Mouse (Mus musculus) left cerebral cortex, adult 2 months (tissue): ENCODE results near the gene Ramp2. TPM values are rescaled to one million over a fixed set of nuclear protein-coding genes. Genes with fewer than 3 reads are reported as not detected.

Experiments used
- DNase-seq, 2 experiments: peaks; one replicate each; pipeline ENCODE4 v3.0.0; 2021 to 2022; ENCODE audit warnings: low spot score in 2 of 2, mixed read lengths in 1 of 2; ENCODE audit errors: extremely low spot score in 1 of 2
- H3K27ac ChIP-seq: fragments of 200-600 bp; 2 replicates; pipeline ENCODE4 v1.8.1; 2022
- H3K4me3 ChIP-seq: fragments of 200-600 bp; 2 replicates; pipeline ENCODE4 v1.8.1; 2022
- CTCF ChIP-seq: fragments of 200-600 bp; IDR thresholded peaks from 2 replicates; pipeline ENCODE4 v1.8.1; 2022; ENCODE audit warnings: antibody characterized with exemption, mild to moderate bottlenecking, moderate library complexity
- intact Hi-C: fragments of 180-260 bp; cut with DNase I; formaldehyde crosslinking; loops from one replicate; pipeline ENCODE4 v1.15.1; 2025
- long read RNA-seq, 2 experiments: library from polyadenylated mRNA; stranded (forward); transcript quantifications; one replicate each; pipeline ENCODE4 v2.0.0; 2021; ENCODE audit warnings: borderline mapping rate in 2 of 2
- total RNA-seq, 2 experiments: library from RNA; stranded (reverse); gene quantifications; 2 replicates each; pipeline ENCODE4 v1.2.3; 2021

The Ramp2 gene
- total RNA-seq, result 10 to 100 TPM; 35.7 to 40.8 TPM
- long read RNA-seq, experiment 1, transcript Ramp2-204 (4 exons, 1,178 nt), result major isoform, 13 of 19 reads
- long read RNA-seq, experiment 1, partial matches to known transcripts, result 1 of 19 reads
- long read RNA-seq, experiment 1, other reads (novel, unspliced or antisense), result 3 of 19 reads
- long read RNA-seq, experiment 2, transcript Ramp2-204 (4 exons, 1,178 nt), result major isoform, 12 of 18 reads
- long read RNA-seq, experiment 2, partial matches to known transcripts, result 1 of 18 reads
- long read RNA-seq, experiment 2, other reads (novel, unspliced or antisense), result 3 of 18 reads

DNA sequence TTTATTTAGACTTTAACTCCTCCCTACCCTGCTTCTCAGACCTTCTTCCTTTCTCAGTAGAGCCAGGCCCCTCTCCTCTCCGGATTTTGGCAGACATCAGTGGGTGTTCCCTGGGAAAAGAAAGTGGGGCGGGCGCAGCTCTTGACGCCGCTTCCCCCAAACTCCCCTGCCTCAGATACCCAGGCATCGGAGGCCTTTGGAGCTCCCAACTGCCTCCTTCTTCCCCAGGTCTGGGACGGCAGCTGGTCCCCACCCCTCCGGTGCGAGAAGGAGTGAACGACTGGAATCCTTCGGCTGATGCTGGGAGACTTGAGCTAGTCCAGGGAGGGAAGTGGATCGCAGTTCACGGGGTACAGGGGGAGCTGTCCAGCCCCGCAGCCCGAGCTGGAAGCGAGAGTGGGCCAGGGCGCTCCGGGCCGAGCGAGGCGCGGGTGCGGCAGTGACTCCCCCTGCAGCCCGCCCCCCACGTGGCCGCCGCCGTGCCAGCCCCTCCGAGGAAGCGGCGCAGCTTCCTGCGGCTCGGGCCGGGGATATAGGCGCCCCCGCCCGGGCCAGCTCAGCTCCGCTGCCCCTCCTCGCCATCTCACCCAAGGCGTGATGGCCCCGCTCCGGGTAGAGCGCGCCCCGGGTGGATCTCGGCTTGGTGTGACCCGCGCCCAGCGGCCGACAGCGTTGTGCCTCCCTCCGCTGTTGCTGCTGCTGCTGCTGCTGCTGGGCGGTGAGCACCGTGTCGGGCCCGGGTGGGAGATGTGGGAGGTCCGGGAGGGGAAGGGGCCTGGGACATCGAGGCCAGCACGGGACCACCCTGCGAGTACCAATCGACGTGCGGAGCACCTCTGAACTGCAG is at the start of gene Ramp2:
Gene Ramp2 (plus strand): TSS at position 174 of the 847 bp plus-strand sequence.
- DNase-seq, result peak; percentile 42 to 52
- intact Hi-C loops, result no loop called here
- no peak; the same call in 1 of the 2 replicates for TF ChIP-seq CTCF
- Histone ChIP-seq H3K27ac (peak within 1 kb of the TSS; percentile 76), H3K4me3 (peak within 1 kb of the TSS; percentile 60)

DNA sequence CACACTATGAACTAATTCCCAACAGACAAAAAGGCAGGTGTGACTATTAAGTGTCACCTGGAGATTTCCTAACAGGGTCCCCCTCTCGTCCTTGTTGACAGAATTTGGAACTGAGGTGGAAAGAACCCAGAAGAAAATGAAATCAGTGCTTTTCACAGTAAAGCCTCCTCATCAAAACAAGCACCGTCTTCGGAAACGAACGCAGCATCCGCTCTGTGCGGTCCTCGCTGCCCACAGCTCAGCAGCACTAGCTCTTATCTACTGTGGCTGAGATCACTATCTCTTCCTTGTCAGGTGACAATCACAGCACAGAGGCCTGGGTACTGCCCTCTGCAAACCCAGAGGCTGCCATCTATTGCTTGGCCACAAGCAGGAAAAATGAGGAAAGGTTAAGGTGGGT is 49.7 kb upstream of the Ramp2 start:
- no peak overlapping the region for H3K4me3 ChIP-seq
- TF ChIP-seq CTCF, result no peak
- intact Hi-C loops, result no loop called here
- no peak for DNase-seq
- no peak overlapping the region for H3K27ac ChIP-seq

DNA sequence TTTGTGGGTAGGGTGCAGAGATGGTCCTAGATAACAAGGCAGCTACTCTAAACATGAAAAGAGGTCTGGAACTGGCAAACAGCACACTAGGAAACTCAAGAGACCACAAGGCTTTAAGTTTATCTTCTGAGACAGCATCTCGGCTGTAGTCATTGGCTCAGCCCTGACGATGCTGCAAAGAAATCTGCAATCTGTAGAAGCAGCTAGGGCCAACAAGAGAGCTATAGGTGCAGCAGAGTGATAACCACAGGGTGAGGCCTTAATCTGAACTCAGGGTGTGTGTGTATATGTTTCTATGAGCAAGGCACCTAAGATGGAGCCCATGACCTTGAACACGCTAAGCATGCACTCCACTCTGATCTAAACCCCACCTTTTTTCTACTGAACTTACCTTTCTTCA is 46.3 kb upstream of the Ramp2 start:
- no peak for TF ChIP-seq CTCF
- no peak overlapping the region for H3K4me3 ChIP-seq
- intact Hi-C loops, result no loop called here
- no peak overlapping the region for H3K27ac ChIP-seq
- no peak for DNase-seq

DNA sequence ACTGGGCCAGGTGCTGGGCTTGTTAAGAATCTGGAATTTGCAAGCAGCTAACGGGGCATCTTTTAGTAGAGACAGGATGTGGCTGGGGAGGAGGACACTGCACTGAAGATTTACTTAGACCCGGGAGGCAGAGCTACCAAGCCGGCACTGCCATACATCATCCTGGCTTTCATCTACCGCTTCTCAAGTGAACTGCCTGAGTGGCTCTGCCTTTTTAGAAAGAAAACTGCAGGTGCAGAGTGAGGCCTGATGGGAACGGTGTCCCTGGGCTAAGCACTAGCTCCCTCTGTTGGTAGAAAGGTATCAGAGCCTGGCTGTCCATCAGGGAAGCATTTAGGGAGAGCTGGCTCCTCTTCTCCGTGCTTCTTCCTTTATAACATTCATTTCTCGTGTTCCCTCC is 44.8 kb upstream of the Ramp2 start:
- peak; percentile 88 for TF ChIP-seq CTCF
- DNase-seq, result peak in 1 of 2 experiments; percentile 37
- intact Hi-C loops, result no loop called here
- H3K4me3 ChIP-seq, result no peak overlapping the region
- peak overlapping the region; percentile 48; the same call in 1 of the 2 replicates for H3K27ac ChIP-seq

DNA sequence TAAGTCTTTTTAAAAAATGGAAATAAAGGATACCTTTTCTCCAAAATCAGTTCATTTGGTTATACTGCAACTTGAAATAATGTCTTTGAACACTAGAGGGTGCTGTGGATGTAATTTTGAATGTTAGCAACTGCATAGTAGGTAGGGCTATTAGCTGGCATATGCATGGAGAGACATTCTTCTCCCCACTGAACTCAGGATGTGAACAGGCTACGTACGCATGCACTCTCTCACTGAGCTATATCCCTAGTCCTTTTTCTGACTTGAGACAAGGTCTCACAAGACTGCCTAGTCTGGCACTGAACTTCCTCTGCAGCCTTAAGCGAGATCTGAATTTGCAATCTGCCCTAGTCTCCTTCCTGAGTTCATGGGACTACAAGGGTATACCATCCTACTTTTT is 33.9 kb upstream of the Ramp2 start:
- H3K27ac ChIP-seq, result no peak overlapping the region
- H3K4me3 ChIP-seq, result no peak overlapping the region
- intact Hi-C loops, result loop anchor here (1.0 to 5.0 kb wide), 3 partner anchors 36 to 185 kb away; partner anchors contain the start of gene Becn1
- no peak for DNase-seq
- peak; percentile 79 for TF ChIP-seq CTCF

DNA sequence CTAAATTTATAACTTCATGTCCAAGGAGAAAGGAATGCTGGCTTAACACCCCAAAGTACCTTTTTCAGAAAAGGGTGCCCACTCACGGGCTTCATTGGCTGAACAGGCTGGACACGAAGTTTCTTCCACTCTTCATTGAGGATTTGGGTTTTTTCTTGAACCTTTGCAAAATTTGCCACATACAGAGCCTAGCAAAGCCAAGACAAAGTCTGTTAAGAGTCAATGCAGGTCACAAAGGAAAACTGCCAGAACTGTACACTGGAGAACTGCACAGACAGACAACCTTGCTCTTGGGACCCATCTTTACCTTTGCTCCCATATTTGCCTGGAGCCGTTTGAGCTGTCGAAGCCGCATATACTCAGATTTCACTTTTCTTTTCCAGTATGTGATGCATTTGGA is 28.9 kb upstream of the Ramp2 start:
- Histone ChIP-seq H3K4me3 (no peak overlapping the region), H3K27ac (no peak overlapping the region)
- no peak for DNase-seq
- intact Hi-C loops, result no loop called here
- no peak for TF ChIP-seq CTCF

DNA sequence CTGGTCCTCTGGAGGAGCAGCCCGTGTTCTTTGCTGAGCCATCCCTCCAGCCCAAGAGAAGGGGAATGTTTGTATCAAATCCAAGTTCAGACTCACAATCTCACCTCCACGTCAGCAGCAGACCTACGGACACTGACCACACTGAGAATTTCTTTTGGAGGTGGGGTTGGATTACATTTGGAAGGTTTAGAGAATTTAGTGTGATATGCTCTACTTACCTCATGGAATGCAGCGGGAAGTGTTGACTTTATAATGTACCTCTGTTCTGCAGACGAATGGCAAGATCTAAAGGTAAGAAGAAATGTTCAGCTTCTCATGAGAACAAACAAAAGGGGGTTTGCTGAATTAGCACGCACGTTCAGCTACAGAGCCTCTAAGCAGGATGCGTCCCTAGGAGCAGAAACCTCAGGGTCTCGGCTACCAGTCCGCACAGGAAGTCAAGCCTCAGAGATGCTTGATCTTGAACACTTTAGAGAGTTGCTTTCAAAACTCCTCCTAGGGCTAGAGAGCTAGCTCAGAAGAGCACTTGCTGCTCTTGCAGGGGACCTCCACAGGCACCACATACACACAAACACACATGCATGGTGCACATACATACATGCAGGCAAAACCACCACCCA is 27.3 kb upstream of the Ramp2 start:
- Histone ChIP-seq H3K4me3 (no peak overlapping the region), H3K27ac (no peak overlapping the region)
- intact Hi-C loops, result no loop called here
- TF ChIP-seq CTCF, result no peak
- DNase-seq, result no peak

DNA sequence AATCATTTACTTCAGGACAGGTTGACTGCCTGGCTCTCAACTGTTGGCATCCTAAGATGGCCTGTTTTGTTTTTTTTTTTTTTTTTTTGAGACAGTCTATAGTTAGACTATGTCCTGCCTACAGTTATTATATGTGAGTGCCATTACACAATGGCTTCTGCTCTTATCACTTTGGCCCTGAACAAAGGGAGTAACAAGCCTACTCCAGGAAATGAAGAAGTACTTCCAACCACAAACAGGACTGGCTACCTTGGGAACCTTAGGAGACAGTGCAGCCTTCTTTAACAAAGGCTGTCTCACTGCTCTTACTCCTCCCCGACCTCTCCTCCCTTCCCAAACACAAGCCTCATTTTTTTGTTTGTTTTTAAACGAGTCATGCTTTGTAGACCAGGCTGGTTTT is 25.0 kb upstream of the Ramp2 start:
- intact Hi-C loops, result no loop called here
- DNase-seq, result no peak
- Histone ChIP-seq H3K4me3 (no peak overlapping the region), H3K27ac (no peak overlapping the region)
- no peak for TF ChIP-seq CTCF

DNA sequence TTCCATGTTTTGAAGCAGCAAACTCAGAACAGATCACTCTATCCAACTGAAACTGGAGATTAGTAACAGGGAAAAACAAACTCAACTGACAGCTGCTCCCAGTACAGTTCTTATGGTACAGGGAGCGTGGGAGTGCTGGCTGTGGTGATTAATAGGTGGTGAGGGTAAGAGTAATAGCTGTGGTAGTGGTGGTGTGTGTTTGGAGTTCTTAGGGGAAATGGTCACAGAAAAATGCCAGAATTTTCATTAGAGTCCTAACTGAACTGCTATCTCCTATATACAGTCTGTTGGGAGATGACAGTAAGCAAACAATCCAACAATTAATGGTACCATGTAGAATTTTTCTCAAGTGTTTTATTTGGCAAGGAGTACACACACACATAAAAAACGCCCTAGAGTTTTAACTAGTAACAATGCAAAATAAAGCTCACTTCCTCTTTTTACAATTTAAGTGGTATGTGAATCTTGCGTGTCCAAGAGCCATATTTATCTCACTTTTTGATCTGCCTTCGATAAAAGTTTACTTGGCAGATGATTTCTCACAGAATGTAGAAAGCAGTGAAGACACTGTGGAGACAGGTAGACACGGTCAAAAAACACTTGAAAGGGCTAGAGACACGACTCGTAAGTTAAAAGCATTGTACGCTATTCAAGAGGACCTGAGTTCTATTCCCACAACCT is 24.4 kb upstream of the Ramp2 start:
- Histone ChIP-seq H3K27ac (no peak overlapping the region), H3K4me3 (no peak overlapping the region)
- TF ChIP-seq CTCF, result no peak
- DNase-seq, result no peak
- intact Hi-C loops, result no loop called here

DNA sequence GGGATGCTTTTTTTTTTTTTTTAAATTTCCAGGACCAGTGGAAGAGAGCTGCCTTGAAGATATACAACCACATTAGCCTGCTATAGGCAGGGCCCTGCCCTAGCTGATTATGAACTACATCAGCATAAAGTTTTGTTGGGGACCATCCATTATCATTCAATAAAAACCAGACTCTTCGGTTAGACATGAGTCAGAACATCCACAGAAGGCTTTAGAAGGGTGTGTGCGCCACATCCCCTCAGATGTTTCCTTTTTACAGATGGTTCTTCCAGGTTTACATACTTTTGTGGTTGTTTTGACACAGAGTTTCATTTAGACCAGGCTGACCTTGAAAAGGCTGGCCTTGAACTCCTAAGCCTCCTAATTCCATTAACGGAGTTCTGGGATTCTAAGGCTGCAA is 21.5 kb upstream of the Ramp2 start:
- intact Hi-C loops, result no loop called here
- no peak for TF ChIP-seq CTCF
- no peak for DNase-seq
- no peak overlapping the region for H3K27ac ChIP-seq
- H3K4me3 ChIP-seq, result no peak overlapping the region

DNA sequence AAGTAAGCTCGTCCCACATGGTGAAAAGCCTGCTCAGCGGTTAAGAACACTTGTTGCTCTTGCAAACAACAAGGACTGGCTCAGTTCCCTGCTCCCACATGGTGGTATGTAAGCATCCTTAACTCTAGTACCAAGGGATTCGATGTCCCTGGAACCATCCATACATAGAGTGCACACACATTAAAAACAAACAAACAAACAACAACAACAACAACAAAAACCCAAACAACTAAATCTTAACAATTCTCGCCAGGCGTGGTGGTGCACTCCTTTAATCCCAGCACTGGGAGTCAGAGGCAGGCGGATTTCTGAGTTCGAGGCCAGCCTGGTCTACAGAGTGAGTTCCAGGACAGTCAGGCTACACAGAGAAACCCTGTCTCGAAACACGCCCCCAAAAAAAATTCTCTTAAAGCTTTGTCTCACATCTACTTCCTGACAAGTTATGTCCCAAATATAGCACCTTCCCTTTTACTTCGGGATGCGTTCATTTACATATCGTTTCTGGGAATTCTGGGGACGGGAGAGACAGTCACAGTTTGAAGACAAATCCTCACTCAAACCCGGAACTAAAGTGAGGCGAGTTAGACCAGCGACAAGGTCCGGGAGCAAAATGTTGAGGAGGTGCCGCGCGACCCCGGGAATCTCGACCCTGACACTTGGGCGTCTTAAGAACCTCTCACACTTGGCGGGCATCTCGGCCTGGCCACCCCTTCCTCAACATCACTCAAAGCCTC is 20.3 kb upstream of the Ramp2 start:
- peak overlapping the region; percentile 80 for H3K27ac ChIP-seq

More for the DNA sequence above, 20.3 kb upstream of the Ramp2 start:
- peak overlapping the region; percentile 85 for H3K4me3 ChIP-seq
- DNase-seq, result no peak
- intact Hi-C loops, result no loop called here
- TF ChIP-seq CTCF, result no peak
